Mouse (Mus musculus) kidney, adult 11 months (tissue): Measurements from ENCODE around the gene Olfr948.

Experiments used
- DNase-seq: peaks from one replicate; pipeline ENCODE4 v3.0.0; 2022

The Olfr948 gene

GRCm38 (mm10) chr9:39325945-39326344, at the start of gene Olfr948:
Olfr948 (minus strand) TSS chr9:39326045.
- no peak for DNase-seq

- no peak for DNase-seq
Measured at GRCm38 (mm10) chr9:39287136-39287535, 38.7 kb downstream of the Olfr948 start.

GRCm38 (mm10) chr9:39276718-39277117, 49.1 kb downstream of the Olfr948 start, which contains the start of gene Olfr945:
Olfr945 (minus strand) TSS chr9:39276818.
- DNase-seq = no peak
